Mouse (Mus musculus) liver, postnatal 0 days (tissue): ENCODE data around the gene Atxn7l1. TPM values are rescaled to one million over a fixed set of nuclear protein-coding genes. Genes with fewer than 3 reads are reported as not detected.

Experiments used
- ATAC-seq: fragments of 200-750 bp; cut with Nextera tagmentation; 2 replicates; pipeline ENCODE4 v1.8.0; 2017; ENCODE audit warnings: mild to moderate bottlenecking, moderate library complexity
- DNase-seq: peaks from one replicate; pipeline ENCODE4 v3.0.0-alpha.2; 2016
- H3K27ac ChIP-seq: fragments of 300-500 bp; sonication (generic); 2 replicates; pipeline ENCODE4 v1.5.1; 2014; ENCODE audit warnings: antibody characterized with exemption, moderate library complexity, mild to moderate bottlenecking, low read depth
- H3K27me3 ChIP-seq: fragments of 300-500 bp; sonication (generic); 2 replicates; pipeline ENCODE4 v1.6.1; 2014; ENCODE audit warnings: low read length, control low read depth, mixed read lengths; ENCODE audit not compliant: insufficient read depth
- H3K36me3 ChIP-seq: fragments of 300-500 bp; sonication (generic); replicated peaks from 2 replicates; pipeline ENCODE4 v1.6.1; 2014; ENCODE audit warnings: mild to moderate bottlenecking, control low read depth, low read length, moderate library complexity, mixed read lengths; ENCODE audit not compliant: insufficient read depth
- H3K4me1 ChIP-seq: fragments of 300-500 bp; sonication (generic); 2 replicates; pipeline ENCODE4 v1.6.1; 2014; ENCODE audit warnings: antibody characterized with exemption, mild to moderate bottlenecking, control low read depth; ENCODE audit not compliant: insufficient read depth
- H3K4me2 ChIP-seq: fragments of 300-500 bp; sonication (generic); 2 replicates; pipeline ENCODE4 v1.6.1; 2014; ENCODE audit warnings: low read depth, mild to moderate bottlenecking, low read length, moderate library complexity, mixed read lengths
- H3K4me3 ChIP-seq: fragments of 300-500 bp; sonication (generic); 2 replicates; pipeline ENCODE4 v1.5.1; 2014; ENCODE audit warnings: low read depth, low read length
- H3K9ac ChIP-seq: fragments of 300-500 bp; sonication (generic); replicated peaks from 2 replicates; pipeline ENCODE4 v1.6.1; 2014; ENCODE audit warnings: mild to moderate bottlenecking, moderate library complexity
- H3K9me3 ChIP-seq: fragments of 300-500 bp; sonication (generic); 2 replicates; pipeline ENCODE4 v1.6.1; 2016; ENCODE audit warnings: mild to moderate bottlenecking, control low read depth, low read length, mixed read lengths
- CTCF ChIP-seq: sonication (generic); IDR thresholded peaks from 2 replicates; pipeline ENCODE4 v1.5.1; 2016; ENCODE audit warnings: antibody characterized with exemption, low read depth
- EP300 ChIP-seq: IDR thresholded peaks from 2 replicates; pipeline ENCODE4 v1.6.1; 2016; ENCODE audit warnings: antibody characterized with exemption, low read depth, mild to moderate bottlenecking
- WGBS: fragments of 180-500 bp; shearing (Covaris S2); extraction: QIAGEN DNeasy Blood & Tissue Kit; methylation state at CpG from one replicate; pipeline ENCODE4 v1.1.7; 2014; ENCODE audit not compliant: insufficient replicate concordance; 5-methylcytosine and 5-hydroxymethylcytosine counted together
- polyA plus RNA-seq: library from polyadenylated mRNA; unstranded; fragments of >200 nt; fragmentation: Nextera tagmentation; extraction: Ambion mirVana; gene quantifications from 2 replicates; pipeline ENCODE4 v1.2.1, GENCODE M21; 2015

Atxn7l1 gene
- polyA plus RNA-seq = 7.2 and 8.5 TPM in 2 replicates

GRCm38 (mm10) chr12:33147497-33148267 is at the start of gene Atxn7l1:
Atxn7l1 (plus strand) TSS chr12:33147693.
- peak; percentile 99 for ATAC-seq
- no peaks in the 10 kb centered on the region for H3K9me3 ChIP-seq
- DNase-seq = peak; percentile 94
- H3K36me3 ChIP-seq = no peaks in the 10 kb centered on the region
- H3K27me3 ChIP-seq = peaks cover 28% of the 10 kb centered on the region
- H3K4me1 ChIP-seq = peaks cover 18% of the 10 kb centered on the region
- TF ChIP-seq EP300 (no peak), CTCF (peak; percentile 90)
- H3K4me3 ChIP-seq = peak within 1 kb of the TSS; percentile 75
- peak within 1 kb of the TSS; percentile 66 for H3K27ac ChIP-seq
- WGBS = under 1% methylated on average over 42 of the region's 54 CpGs
- H3K9ac ChIP-seq = peak within 1 kb of the TSS; percentile 90
- peak within 1 kb of the TSS; percentile 95 for H3K4me2 ChIP-seq

- Histone ChIP-seq H3K9ac (no peak overlapping the region), H3K4me3 (no peak overlapping the region), H3K27me3 (no peaks in the 10 kb centered on the region), H3K27ac (no peak overlapping the region), H3K36me3 (no peaks in the 10 kb centered on the region), H3K4me1 (no peaks in the 10 kb centered on the region), H3K9me3 (no peaks in the 10 kb centered on the region), H3K4me2 (no peak overlapping the region)
- TF ChIP-seq CTCF = no peak
- TF ChIP-seq EP300 = no peak
- DNase-seq = no peak
- no peak for ATAC-seq
- WGBS = 75% methylated on average over 8 of the region's 8 CpGs
Observed at GRCm38 (mm10) chr12:33101627-33102026, 45.9 kb upstream of the Atxn7l1 start.

GRCm38 (mm10) chr12:33102342-33103115 is 45.0 kb upstream of the Atxn7l1 start:
- no peak overlapping the region for H3K27ac ChIP-seq
- no peak for DNase-seq
- no peak overlapping the region for H3K4me2 ChIP-seq
- no peak for TF ChIP-seq EP300
- TF ChIP-seq CTCF = no peak
- WGBS = 61% methylated on average over 15 of the region's 15 CpGs
- no peak overlapping the region for H3K4me3 ChIP-seq
- no peaks in the 10 kb centered on the region for H3K36me3 ChIP-seq
- no peak for ATAC-seq
- H3K9ac ChIP-seq = no peak overlapping the region
- H3K27me3 ChIP-seq = no peaks in the 10 kb centered on the region
- H3K9me3 ChIP-seq = no peaks in the 10 kb centered on the region
- H3K4me1 ChIP-seq = no peaks in the 10 kb centered on the region

- Histone ChIP-seq H3K36me3 (no peaks in the 10 kb centered on the region), H3K9ac (no peak overlapping the region), H3K27ac (no peak overlapping the region), H3K4me1 (peaks cover 3% of the 10 kb centered on the region; the same call in 1 of the 2 replicates), H3K4me2 (no peak overlapping the region), H3K27me3 (no peaks in the 10 kb centered on the region), H3K9me3 (no peaks in the 10 kb centered on the region), H3K4me3 (no peak overlapping the region)
- 61% methylated on average over 4 of the region's 4 CpGs for WGBS
- DNase-seq = no peak
- no peak for TF ChIP-seq CTCF
- no peak for TF ChIP-seq EP300
- no peak for ATAC-seq
Observed at GRCm38 (mm10) chr12:33105724-33106123, 41.8 kb upstream of the Atxn7l1 start.

GRCm38 (mm10) chr12:33106438-33107167 is 40.9 kb upstream of the Atxn7l1 start:
- no peak overlapping the region for H3K4me2 ChIP-seq
- H3K4me1 ChIP-seq = peaks cover 3% of the 10 kb centered on the region; the same call in 1 of the 2 replicates
- H3K36me3 ChIP-seq = no peaks in the 10 kb centered on the region
- DNase-seq (no peak), ATAC-seq (no peak)
- H3K4me3 ChIP-seq = no peak overlapping the region
- H3K27ac ChIP-seq = no peak overlapping the region
- TF ChIP-seq EP300 (no peak), CTCF (no peak)
- H3K27me3 ChIP-seq = no peaks in the 10 kb centered on the region
- WGBS = 79% methylated on average over 10 of the region's 10 CpGs
- H3K9ac ChIP-seq = no peak overlapping the region
- no peaks in the 10 kb centered on the region for H3K9me3 ChIP-seq

GRCm38 (mm10) chr12:33109531-33109930 is 38.0 kb upstream of the Atxn7l1 start:
- Histone ChIP-seq H3K4me2 (no peak overlapping the region), H3K9ac (no peak overlapping the region), H3K36me3 (no peaks in the 10 kb centered on the region), H3K27ac (no peak overlapping the region), H3K4me1 (peaks cover 3% of the 10 kb centered on the region; the same call in 1 of the 2 replicates), H3K27me3 (no peaks in the 10 kb centered on the region), H3K4me3 (no peak overlapping the region), H3K9me3 (no peaks in the 10 kb centered on the region)
- peak; percentile 47; the same call in 1 of the 2 replicates for ATAC-seq
- no peak for TF ChIP-seq EP300
- TF ChIP-seq CTCF = peak; percentile 67
- DNase-seq = no peak
